Mouse (Mus musculus): Measurements from ENCODE around the gene Mefv.
"Not testable (repeated sequence)": the region's sequence is repeated elsewhere in the genome, so short reads cannot be mapped to it uniquely, and the experiment has no call there.

Gene Mefv

GRCm38 (mm10) chr16:3717980-3718379 is at the start of gene Mefv:
Mefv (minus strand) TSS chr16:3718097.
- DNase-seq (ENCODE audit: low spot score in 2 of 2), result no peak

GRCm38 (mm10) chr16:3748976-3749375 is 31.1 kb upstream of the Mefv start:
- DNase-seq (ENCODE audit: low spot score in 2 of 2), result no peak

- no peak for DNase-seq (ENCODE audit: low spot score in 2 of 2)
Observed at GRCm38 (mm10) chr16:3745656-3746055, 27.8 kb upstream of the Mefv start.

- DNase-seq (ENCODE audit: low spot score in 2 of 2), result no peak
Observed at GRCm38 (mm10) chr16:3744186-3744700, 26.3 kb upstream of the Mefv start.

- peak; percentile 94 to 95 for DNase-seq (ENCODE audit: low spot score in 2 of 2)
Observed at GRCm38 (mm10) chr16:3743503-3744185, 25.7 kb upstream of the Mefv start, which contains the start of gene Zfp263. Zfp263 (plus strand) TSS chr16:3744093.

GRCm38 (mm10) chr16:3742466-3742865 is 24.6 kb upstream of the Mefv start:
- no peak for DNase-seq (ENCODE audit: low spot score in 2 of 2)

GRCm38 (mm10) chr16:3733198-3733732 is 15.4 kb upstream of the Mefv start:
- no peak for DNase-seq (ENCODE audit: low spot score in 2 of 2)

GRCm38 (mm10) chr16:3732612-3733011 is 14.7 kb upstream of the Mefv start:
- DNase-seq (ENCODE audit: low spot score in 2 of 2), result no peak

DNA sequence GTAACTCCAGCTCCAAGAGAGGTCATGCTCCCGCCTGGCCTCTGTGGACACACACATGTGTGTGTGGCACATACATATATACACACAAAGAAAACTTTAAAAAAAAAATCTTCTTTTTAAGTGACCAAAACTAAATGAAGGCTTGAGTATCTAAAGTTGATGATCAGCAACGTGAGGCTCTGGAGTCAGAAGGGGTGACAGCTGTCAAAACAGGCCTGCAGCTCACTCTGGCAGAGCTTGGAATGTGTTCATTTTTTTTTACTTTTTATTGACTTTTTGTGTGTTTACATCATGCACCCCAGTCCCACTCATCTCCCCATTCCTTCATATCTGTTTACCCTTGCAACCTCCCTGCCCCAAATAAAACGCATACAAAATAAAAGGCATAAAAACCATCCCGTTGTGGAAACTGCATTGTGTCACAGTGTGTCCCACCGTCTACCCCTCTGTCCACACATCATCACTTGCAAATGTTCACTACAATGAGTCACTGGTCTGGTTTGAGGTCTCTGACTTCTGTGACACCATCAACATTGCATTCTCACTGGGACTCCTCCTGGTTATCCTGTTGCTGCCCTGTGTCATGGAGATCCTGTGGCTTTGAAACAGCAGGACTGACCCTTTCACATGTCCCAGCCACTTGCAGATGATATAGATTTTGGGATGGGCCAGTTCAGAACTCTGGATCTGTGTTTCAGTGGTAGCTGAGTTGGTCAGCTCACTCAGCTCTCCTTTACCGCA is 10.3 kb upstream of the Mefv start:
- no peak for DNase-seq (ENCODE audit: low spot score in 2 of 2)

- no peak for DNase-seq (ENCODE audit: low spot score in 2 of 2)
Observed at GRCm38 (mm10) chr16:3723231-3723630, 5.3 kb upstream of the Mefv start.

- DNase-seq (ENCODE audit: low spot score in 2 of 2), result no peak
Observed at GRCm38 (mm10) chr16:3714731-3715130, 3.2 kb downstream of the Mefv start.

GRCm38 (mm10) chr16:3706680-3707079 is 11.2 kb downstream of the Mefv start:
- no peak for DNase-seq (ENCODE audit: low spot score in 2 of 2)

DNA sequence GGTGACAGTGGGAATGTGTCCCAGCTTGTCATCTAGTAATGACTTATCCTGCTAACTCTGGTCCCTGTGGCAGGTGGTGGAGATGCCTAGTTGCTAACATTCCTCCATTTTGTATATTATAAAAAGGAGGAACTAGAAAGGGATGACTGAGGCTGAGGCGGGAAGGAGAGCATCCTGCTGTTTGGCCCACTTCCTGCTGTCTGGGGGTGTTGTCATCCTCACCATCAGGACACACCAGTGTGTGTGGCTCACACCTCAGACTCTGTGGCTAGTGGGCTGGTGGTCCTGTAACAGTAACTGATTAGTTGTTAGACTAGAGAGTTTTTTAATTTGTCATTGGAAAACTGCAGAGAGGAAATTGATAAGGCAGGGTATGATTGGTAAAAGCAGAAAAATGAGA is 17.0 kb downstream of the Mefv start:
- DNase-seq (ENCODE audit: low spot score in 2 of 2), result no peak

GRCm38 (mm10) chr16:3699281-3699680 is 18.6 kb downstream of the Mefv start:
- DNase-seq (ENCODE audit: low spot score in 2 of 2), result peak in 1 of 2 experiments; percentile 23

- not testable (repeated sequence) for DNase-seq (ENCODE audit: low spot score in 2 of 2)
Observed at GRCm38 (mm10) chr16:3689608-3690007, 28.3 kb downstream of the Mefv start.
